Mouse (Mus musculus) adrenal gland, postnatal 10 days (tissue): ENCODE measurements around the gene Fam83e. TPM values are rescaled to one million over a fixed set of nuclear protein-coding genes. Genes with fewer than 3 reads are reported as not detected.
A peak's percentile ranks its signal among the peaks of the same experiment; 100 is the strongest.

Source experiments
- DNase-seq: peaks from one replicate; pipeline ENCODE4 v3.0.0; 2021; ENCODE audit warnings: mixed read lengths
- total RNA-seq, 2 experiments: library from RNA; stranded (reverse); gene quantifications; 2 replicates each; pipeline ENCODE4 v1.2.3; 2021

Gene Fam83e
- total RNA-seq, 2 experiments from 2014 or later: 0.27 to 0.33 TPM

- no peak for DNase-seq
Observed at GRCm38 (mm10) chr7:45741308-45741707, 20.3 kb downstream of the Fam83e start.

- no peak for DNase-seq
Observed at GRCm38 (mm10) chr7:45741777-45742176, 20.8 kb downstream of the Fam83e start.

- DNase-seq: no peak
Observed at GRCm38 (mm10) chr7:45742338-45742737, 21.3 kb downstream of the Fam83e start.

- peak; percentile 88 for DNase-seq
Observed at GRCm38 (mm10) chr7:45744387-45744786, 23.4 kb downstream of the Fam83e start.

- no peak for DNase-seq
Observed at GRCm38 (mm10) chr7:45746518-45746917, 25.5 kb downstream of the Fam83e start.

- DNase-seq: no peak
Observed at GRCm38 (mm10) chr7:45747450-45747849, 26.4 kb downstream of the Fam83e start.

GRCm38 (mm10) chr7:45748110-45748509, 27.1 kb downstream of the Fam83e start:
- DNase-seq: no peak

- no peak for DNase-seq
Observed at GRCm38 (mm10) chr7:45749401-45749800, 28.4 kb downstream of the Fam83e start.

GRCm38 (mm10) chr7:45750162-45750561, 29.1 kb downstream of the Fam83e start:
- no peak for DNase-seq

GRCm38 (mm10) chr7:45755703-45756102, 34.7 kb downstream of the Fam83e start:
- no peak for DNase-seq

GRCm38 (mm10) chr7:45759400-45759799, 38.4 kb downstream of the Fam83e start:
- DNase-seq: no peak

GRCm38 (mm10) chr7:45760151-45760550, 39.1 kb downstream of the Fam83e start:
- no peak for DNase-seq

GRCm38 (mm10) chr7:45765995-45766394, 45.0 kb downstream of the Fam83e start:
- no peak for DNase-seq

- DNase-seq: no peak
Observed at GRCm38 (mm10) chr7:45766764-45767163, 45.8 kb downstream of the Fam83e start.

- DNase-seq: no peak
Observed at GRCm38 (mm10) chr7:45767500-45767899, 46.5 kb downstream of the Fam83e start.

GRCm38 (mm10) chr7:45770427-45771082, 49.5 kb downstream of the Fam83e start:
- no peak for DNase-seq

GRCm38 (mm10) chr7:45771101-45771500, 50.1 kb downstream of the Fam83e start:
- DNase-seq: no peak

- no peak for DNase-seq
Observed at GRCm38 (mm10) chr7:45775237-45775636, 54.2 kb downstream of the Fam83e start.

Other genes starting within 250 kb of the Fam83e start
- gene Tulp2, start 239.3 kb upstream of the Fam83e start, total RNA-seq: under 1 TPM; 0.64 to 0.69 TPM
- 10 to 100 TPM; 26.0 to 27.9 TPM for gene Gm45808, start 234.4 kb upstream of the Fam83e start, total RNA-seq
- 10 to 100 TPM; 42.4 to 47.3 TPM for gene Dhdh, start 232.4 kb upstream of the Fam83e start, total RNA-seq
- 100 to 1,000 TPM; 175 to 201 TPM for gene Nucb1, start 210.8 kb upstream of the Fam83e start, total RNA-seq
- gene Ppp1r15a, start 194.9 kb upstream of the Fam83e start, total RNA-seq: 10 to 100 TPM; 28.0 to 48.2 TPM
- 1 to 10 TPM; 5.4 to 9.2 TPM for gene Plekha4, start 194.9 kb upstream of the Fam83e start, total RNA-seq
- 1 to 10 TPM in 1 of 2 experiments, under 1 TPM in 1; 0.93 to 1.4 TPM for gene Hsd17b14, start 166.3 kb upstream of the Fam83e start, total RNA-seq
- 100 to 1,000 TPM; 114 to 118 TPM for gene Bcat2, start 151.1 kb upstream of the Fam83e start, total RNA-seq
- 10 to 100 TPM in 1 of 2 experiments, 1 to 10 TPM in 1; 1.3 to 21.9 TPM for gene Fgf21, start 105.7 kb upstream of the Fam83e start, total RNA-seq
- gene Fut1, start 103.9 kb upstream of the Fam83e start, total RNA-seq: under 1 TPM in 1 of 2 experiments, not detected in 1; 0.21 TPM
- gene Izumo1, start 99.4 kb upstream of the Fam83e start, total RNA-seq: under 1 TPM; 0.39 to 0.73 TPM
- 10 to 100 TPM; 35.6 to 37.9 TPM for gene Rasip1, start 93.7 kb upstream of the Fam83e start, total RNA-seq
- 10 to 100 TPM in 1 of 2 experiments, 1 to 10 TPM in 1; 8.3 to 13.2 TPM for gene Mamstr, start 81.2 kb upstream of the Fam83e start, total RNA-seq
- not detected for gene Fut2, start 54.8 kb upstream of the Fam83e start, total RNA-seq
- under 1 TPM in 1 of 2 experiments, not detected in 1; 0.39 TPM for gene Ntn5, start 37.2 kb upstream of the Fam83e start, total RNA-seq
- gene Sec1, start 26.8 kb upstream of the Fam83e start, total RNA-seq: under 1 TPM; 0.21 to 0.30 TPM
- gene Car11, start 21.4 kb upstream of the Fam83e start, total RNA-seq: 10 to 100 TPM in 1 of 2 experiments, 1 to 10 TPM in 1; 7.6 to 14.5 TPM
- 10 to 100 TPM; 21.4 to 62.3 TPM for gene Dbp, start 16.1 kb upstream of the Fam83e start, total RNA-seq
- 1,000 to 10,000 TPM; 1,029 to 1,042 TPM for gene Rpl18, start 5.8 kb upstream of the Fam83e start, total RNA-seq
- gene Sphk2, start 3.2 kb upstream of the Fam83e start, total RNA-seq: 10 to 100 TPM; 28.0 to 28.8 TPM
- not detected for gene Spaca4, start 4.6 kb downstream of the Fam83e start, total RNA-seq
- 1 to 10 TPM; 4.2 to 8.3 TPM for gene Lmtk3, start 62.5 kb downstream of the Fam83e start, total RNA-seq
- gene Sult2b1, start 63.5 kb downstream of the Fam83e start, total RNA-seq: under 1 TPM; 0.39 to 0.45 TPM
- 100 to 1,000 TPM in 1 of 2 experiments, 10 to 100 TPM in 1; 88.5 to 107 TPM for gene Cyth2, start 93.4 kb downstream of the Fam83e start, total RNA-seq
- gene Kcnj14, start 103.6 kb downstream of the Fam83e start, total RNA-seq: under 1 TPM; 0.24 to 0.51 TPM
- 10 to 100 TPM; 23.7 to 27.5 TPM for gene Grwd1, start 109.7 kb downstream of the Fam83e start, total RNA-seq
- gene Kdelr1, start 151.6 kb downstream of the Fam83e start, total RNA-seq: 100 to 1,000 TPM; 126 to 132 TPM
- 1 to 10 TPM in 1 of 2 experiments, under 1 TPM in 1; 0.72 to 1.2 TPM for gene Grin2d, start 157.2 kb downstream of the Fam83e start, total RNA-seq
- under 1 TPM in 1 of 2 experiments, not detected in 1; 0.30 TPM for gene Syngr4, start 175.5 kb downstream of the Fam83e start, total RNA-seq
- gene Tmem143, start 175.7 kb downstream of the Fam83e start, total RNA-seq: 10 to 100 TPM; 85.8 to 88.1 TPM
- gene Emp3, start 200.2 kb downstream of the Fam83e start, total RNA-seq: 100 to 1,000 TPM; 156 to 158 TPM
- 1 to 10 TPM; 6.1 to 7.2 TPM for gene Ccdc114, start 202.9 kb downstream of the Fam83e start, total RNA-seq